Mouse (Mus musculus): ENCODE measurements around the gene Suclg2. TPM values are rescaled to one million over a fixed set of nuclear protein-coding genes. Genes with fewer than 3 reads are reported as not detected.

Gene Suclg2
- total RNA-seq (2021), result 100 to 1,000 TPM; 103 to 106 TPM
- long read RNA-seq, experiment 1, transcript Suclg2-204 (11 exons, 3,367 nt), result major isoform, 231 of 254 reads
- long read RNA-seq, experiment 1, partial matches to known transcripts, result 13 of 254 reads
- long read RNA-seq, experiment 1, other reads (novel, unspliced or antisense), result 8 of 254 reads
- long read RNA-seq, experiment 2, transcript Suclg2-204 (11 exons, 3,367 nt), result major isoform, 191 of 212 reads
- long read RNA-seq, experiment 2, partial matches to known transcripts, result 16 of 212 reads
- long read RNA-seq, experiment 2, other reads (novel, unspliced or antisense), result 3 of 212 reads

- intact Hi-C loops (cut with DNase I), result no loop called here
- DNase-seq, result peak; percentile 89 to 91
Observed at GRCm38 (mm10) chr6:95718031-95718968, at the start of gene Suclg2. TSS of gene Suclg2 (minus strand) at chr6:95718800.

- intact Hi-C loops (cut with DNase I), result no loop called here
- DNase-seq, result no peak
Observed at GRCm38 (mm10) chr6:95766566-95766965, 48.0 kb upstream of the Suclg2 start.

- intact Hi-C loops (cut with DNase I), result no loop called here
- DNase-seq, result no peak
Observed at GRCm38 (mm10) chr6:95759558-95760172, 41.1 kb upstream of the Suclg2 start.

GRCm38 (mm10) chr6:95742378-95742777, 23.8 kb upstream of the Suclg2 start:
- peak; percentile 55 to 58 for DNase-seq
- intact Hi-C loops (cut with DNase I), result no loop called here

DNA sequence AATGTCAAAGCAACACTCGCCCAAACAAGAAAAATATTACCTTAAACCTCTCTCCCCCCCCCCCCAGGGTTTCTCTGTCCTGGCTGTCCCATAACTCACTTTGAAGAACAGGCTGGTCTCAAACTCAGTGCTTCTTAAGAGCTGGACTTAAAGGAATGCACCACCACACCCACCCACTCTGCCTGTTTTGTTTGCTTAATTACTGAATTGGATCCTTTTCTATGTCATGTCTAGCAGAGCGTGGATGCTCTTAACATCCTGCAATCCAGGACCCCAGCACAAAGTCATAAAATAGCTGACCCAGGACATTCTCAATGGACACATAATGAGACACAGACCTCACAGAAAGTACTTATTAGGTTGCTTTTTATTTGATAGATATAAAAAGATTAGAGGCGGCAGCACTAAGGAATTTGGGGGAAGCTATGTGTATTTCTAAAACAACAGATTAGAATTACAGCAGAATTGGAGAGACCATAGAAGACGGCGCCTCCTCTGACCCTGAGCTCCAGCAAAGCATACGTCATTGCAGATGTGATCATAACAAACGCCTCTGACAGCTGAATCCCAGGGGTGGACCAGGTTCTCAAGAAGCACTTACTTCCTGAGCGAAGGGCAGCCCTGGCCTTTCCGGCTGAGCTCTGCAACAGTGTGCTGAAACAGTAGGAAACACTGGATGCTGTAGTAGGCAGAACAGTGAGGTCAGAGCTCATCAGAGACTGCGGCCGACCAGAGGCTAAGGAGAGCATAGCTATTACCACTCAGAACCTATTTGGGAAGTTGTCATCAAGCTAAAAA, 13.2 kb upstream of the Suclg2 start:
- DNase-seq, result no peak
- intact Hi-C loops (cut with DNase I), result no loop called here

DNA sequence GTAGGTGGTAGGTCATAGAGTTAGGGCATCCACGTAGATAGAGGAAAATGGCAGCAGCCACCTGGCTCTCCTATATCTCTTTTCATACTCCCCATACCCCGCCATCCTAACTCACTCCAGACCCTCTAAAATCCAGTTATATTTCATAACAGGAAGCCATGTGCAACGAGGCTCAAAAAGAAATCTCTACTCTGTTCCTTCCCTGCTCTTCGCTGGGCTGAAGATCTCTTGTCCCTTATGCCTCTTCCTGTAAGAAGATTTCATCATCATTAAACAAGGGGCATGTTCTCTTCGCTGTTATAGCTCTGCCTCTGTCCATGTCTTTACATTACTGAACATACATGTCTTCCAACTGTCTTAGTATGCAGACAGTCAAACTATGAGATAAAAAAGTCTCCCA, 10.8 kb upstream of the Suclg2 start:
- intact Hi-C loops (cut with DNase I), result no loop called here
- DNase-seq, result no peak

DNA sequence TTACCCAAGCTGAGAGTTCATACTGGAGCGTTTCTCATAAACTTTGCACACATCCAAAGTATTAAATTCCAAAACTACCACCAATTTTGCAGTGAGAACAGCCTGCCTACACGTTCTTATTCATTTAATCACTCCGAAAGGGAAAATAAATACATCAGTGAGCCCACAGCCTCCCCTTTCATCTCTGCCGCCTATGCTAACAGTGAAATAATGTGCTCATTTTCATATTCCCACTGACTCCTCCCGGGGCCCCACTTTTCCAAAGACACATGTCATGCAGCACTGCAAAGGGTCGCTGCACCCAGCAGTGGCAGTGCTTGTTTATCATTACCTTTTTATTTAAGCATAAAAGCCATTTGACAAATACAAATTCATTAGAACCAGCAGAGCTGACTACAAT, 6.7 kb upstream of the Suclg2 start:
- intact Hi-C loops (cut with DNase I), result no loop called here

DNA sequence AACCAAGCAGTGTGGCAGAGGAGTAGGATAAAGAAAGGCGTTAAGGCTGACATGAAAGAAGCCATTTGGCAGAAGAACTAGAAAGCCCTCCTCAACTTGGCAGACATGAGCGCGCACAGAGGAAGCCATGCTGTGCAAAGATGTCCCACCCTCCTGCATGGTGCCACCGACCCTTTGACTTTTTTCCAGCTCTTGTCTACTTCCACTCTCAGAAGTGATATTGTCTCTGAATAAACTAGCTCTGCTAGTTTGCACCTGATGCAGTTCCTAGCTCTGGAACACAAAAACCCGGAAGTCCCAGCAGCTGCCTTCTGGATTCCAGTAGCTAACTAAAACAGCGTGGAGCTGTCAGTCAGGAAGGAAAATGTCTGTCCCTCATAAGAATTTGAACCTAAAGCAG, 4.8 kb upstream of the Suclg2 start:
- intact Hi-C loops (cut with DNase I), result no loop called here
- no peak for DNase-seq

More for the DNA sequence above, 6.7 kb upstream of the Suclg2 start:
- no peak for DNase-seq

- intact Hi-C loops (cut with DNase I), result no loop called here
Observed at GRCm38 (mm10) chr6:95719791-95720190, 1.2 kb upstream of the Suclg2 start.

GRCm38 (mm10) chr6:95718969-95719333, 351 bp upstream of the Suclg2 start:
- no peak for DNase-seq
- intact Hi-C loops (cut with DNase I), result no loop called here

More at GRCm38 (mm10) chr6:95719791-95720190, 1.2 kb upstream of the Suclg2 start:
- no peak for DNase-seq

- DNase-seq, result no peak
- intact Hi-C loops (cut with DNase I), result no loop called here
Observed at GRCm38 (mm10) chr6:95717071-95717470, 1.5 kb downstream of the Suclg2 start.

- DNase-seq, result no peak
- intact Hi-C loops (cut with DNase I), result no loop called here
Observed at GRCm38 (mm10) chr6:95716476-95716875, 2.1 kb downstream of the Suclg2 start.

DNA sequence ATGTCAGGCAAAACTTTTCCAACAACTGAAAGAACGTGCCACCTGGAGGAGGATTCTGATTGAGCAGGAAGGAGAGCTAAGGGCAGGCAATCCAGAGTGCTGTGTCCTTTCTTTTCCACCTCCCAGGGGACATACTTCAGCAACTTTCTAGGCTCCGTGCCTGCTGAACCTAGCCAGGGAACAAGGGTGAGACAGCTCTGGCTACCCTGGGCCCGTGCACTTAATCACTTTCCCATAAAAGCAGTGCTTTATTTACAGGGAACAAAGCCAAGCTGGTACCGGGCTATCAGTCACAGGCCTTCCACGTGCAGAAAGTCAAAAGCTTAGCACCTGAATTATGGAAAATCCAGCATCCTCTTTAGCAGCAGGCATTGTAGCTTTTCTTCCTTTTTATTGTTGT, 5.4 kb downstream of the Suclg2 start:
- DNase-seq, result peak; percentile 37 to 56
- intact Hi-C loops (cut with DNase I), result no loop called here

- no peak for DNase-seq
- intact Hi-C loops (cut with DNase I), result no loop called here
Observed at GRCm38 (mm10) chr6:95712081-95712480, 6.5 kb downstream of the Suclg2 start.

GRCm38 (mm10) chr6:95711671-95712070, 6.9 kb downstream of the Suclg2 start:
- intact Hi-C loops (cut with DNase I), result no loop called here
- no peak for DNase-seq

- intact Hi-C loops (cut with DNase I), result no loop called here
- DNase-seq, result no peak
Observed at GRCm38 (mm10) chr6:95710886-95711285, 7.7 kb downstream of the Suclg2 start.

DNA sequence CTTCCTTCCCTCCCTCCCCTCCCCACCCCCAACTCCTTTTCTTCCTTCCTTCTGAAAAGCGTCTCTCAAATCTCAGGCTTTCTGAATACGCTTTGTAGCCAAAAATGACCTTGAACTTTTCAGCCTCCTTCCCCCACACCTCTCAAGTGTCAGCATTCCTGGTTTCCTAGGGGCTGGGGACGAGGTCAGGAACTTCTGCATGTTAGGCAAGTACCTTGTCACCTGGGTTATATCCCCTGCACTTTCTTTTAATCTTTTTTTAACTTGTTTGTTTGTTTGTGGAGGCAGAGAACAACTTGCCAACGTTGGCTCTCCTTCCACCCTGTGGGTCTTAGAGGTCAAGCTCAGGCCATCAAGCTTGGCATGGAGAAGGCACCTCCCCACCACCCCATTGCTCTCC, 9.1 kb downstream of the Suclg2 start:
- DNase-seq, result no peak
- intact Hi-C loops (cut with DNase I), result no loop called here

GRCm38 (mm10) chr6:95709106-95709505, 9.5 kb downstream of the Suclg2 start:
- intact Hi-C loops (cut with DNase I), result no loop called here
- no peak for DNase-seq

DNA sequence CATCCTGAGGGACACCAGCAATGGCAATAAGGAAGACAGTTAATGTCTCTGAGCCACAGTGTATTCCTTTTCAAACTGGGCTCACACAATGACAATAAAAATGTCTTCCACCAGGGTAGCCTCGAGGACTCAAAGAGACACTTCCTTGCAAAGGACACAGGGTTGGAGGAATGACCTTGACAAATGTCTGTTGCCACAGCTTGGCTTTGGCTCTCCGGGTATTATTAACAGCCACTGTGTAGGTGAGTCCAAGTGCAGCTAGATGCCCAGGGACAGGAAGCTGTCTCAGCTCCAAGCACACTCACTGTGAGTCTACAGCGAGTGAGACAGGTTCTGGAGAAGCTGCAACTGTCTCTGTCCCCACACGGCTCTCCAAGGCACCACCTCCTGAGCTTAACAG, 14.0 kb downstream of the Suclg2 start:
- no peak for DNase-seq
- intact Hi-C loops (cut with DNase I), result no loop called here

- no peak for DNase-seq
- intact Hi-C loops (cut with DNase I), result no loop called here
Observed at GRCm38 (mm10) chr6:95702200-95702599, 16.4 kb downstream of the Suclg2 start.

All from heart, postnatal 14 days (tissue).